Mouse (Mus musculus) v-Abl transformed pro-B cells (cell line): Measurements from ENCODE around the gene Mrps15.

Experiments
- in situ Hi-C, 2 experiments: fragments of 400-800 bp; cut with MboI; formaldehyde crosslinking; loops; one replicate each; pipeline ENCODE4 v1.15.1; 2025; ENCODE audit not compliant: unreplicated experiment in 2 of 2

The Mrps15 gene

GRCm38 (mm10) chr4:126104261-126105075, 57.7 kb downstream of the Mrps15 start:
- in situ Hi-C loops, result no loop called here
